Mouse (Mus musculus): ENCODE data around the gene Arih1. TPM values are rescaled to one million over a fixed set of nuclear protein-coding genes. Genes with fewer than 3 reads are reported as not detected.

The Arih1 gene
- 15.7 and 16.8 TPM in 2 replicates for polyA plus RNA-seq (2012; ENCODE audit: insufficient read depth, low replicate concordance)

DNA sequence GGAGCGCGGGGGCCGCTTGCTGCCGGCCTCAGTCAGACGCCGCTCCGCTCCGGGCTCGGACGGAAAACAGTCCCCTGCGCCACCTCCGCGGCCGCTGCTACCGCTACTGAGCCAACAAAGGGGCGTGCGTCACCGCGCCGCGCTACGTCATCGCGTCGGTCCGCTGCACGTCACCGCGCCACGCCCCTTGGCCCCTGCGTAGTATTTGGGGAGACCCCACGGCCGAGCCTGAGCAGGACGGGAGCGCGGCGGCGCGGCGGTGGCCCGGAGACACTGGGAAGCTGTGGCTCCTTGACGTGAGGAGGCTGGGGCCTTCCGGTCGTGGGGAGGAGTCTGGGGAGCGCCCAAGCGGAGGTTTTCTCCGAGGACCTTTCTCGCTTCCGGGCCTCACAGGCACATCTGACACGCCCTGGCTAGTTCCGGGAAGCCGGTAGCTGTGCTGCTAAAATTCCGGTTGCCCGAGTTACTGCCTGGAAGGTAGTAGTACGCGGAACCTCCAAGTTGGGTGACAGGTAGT lies at the start of gene Arih1:
Gene Arih1, minus strand, starts transcription at position 70 of the 517 bp plus-strand sequence.
- Histone ChIP-seq H3K27me3 (replicated peaks) (no peaks in the 10 kb centered on the region), H3K4me3 (replicated peaks) (peak within 1 kb of the TSS; percentile 100), H3K36me3 (replicated peaks; ENCODE audit: low read length) (no peaks in the 10 kb centered on the region), H3K4me1 (peaks cover 42% of the 10 kb centered on the region), H3K9me3 (no peaks in the 10 kb centered on the region)
- no peak for TF ChIP-seq GATA1 (IDR thresholded peaks at IDR 0.05; ENCODE audit: borderline replicate concordance, low read length)
- peak; percentile 63 for TF ChIP-seq FLI1 (IDR thresholded peaks at IDR 0.05; ENCODE audit: low read length)

DNA sequence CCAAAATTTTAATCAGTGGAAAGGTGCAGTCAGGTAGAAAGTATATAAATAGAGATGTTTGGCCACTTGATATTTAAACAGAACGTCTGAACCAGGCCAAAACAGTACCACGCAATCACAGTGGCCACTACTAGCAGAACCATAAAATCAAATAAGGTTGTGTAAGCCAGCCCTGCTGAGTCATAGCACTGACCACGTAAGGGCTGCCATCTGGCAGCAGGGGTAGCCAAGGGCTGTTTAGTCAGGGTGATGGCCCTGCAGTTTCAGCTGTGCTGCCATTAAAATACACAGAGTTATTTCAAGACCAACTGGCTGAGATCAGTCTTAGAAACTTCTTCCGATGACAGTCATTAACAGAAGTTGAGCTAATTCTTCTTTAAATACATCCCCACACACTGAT lies 47.5 kb upstream of the Arih1 start:
- TF ChIP-seq GATA1 (IDR thresholded peaks at IDR 0.05; ENCODE audit: borderline replicate concordance, low read length): no peak
- no peak for TF ChIP-seq FLI1 (IDR thresholded peaks at IDR 0.05; ENCODE audit: low read length)
- Histone ChIP-seq H3K27me3 (replicated peaks) (peaks cover 2% of the 10 kb centered on the region), H3K36me3 (replicated peaks; ENCODE audit: low read length) (no peaks in the 10 kb centered on the region), H3K4me3 (replicated peaks) (no peak overlapping the region), H3K4me1 (peaks cover 62% of the 10 kb centered on the region), H3K9me3 (no peaks in the 10 kb centered on the region)

DNA sequence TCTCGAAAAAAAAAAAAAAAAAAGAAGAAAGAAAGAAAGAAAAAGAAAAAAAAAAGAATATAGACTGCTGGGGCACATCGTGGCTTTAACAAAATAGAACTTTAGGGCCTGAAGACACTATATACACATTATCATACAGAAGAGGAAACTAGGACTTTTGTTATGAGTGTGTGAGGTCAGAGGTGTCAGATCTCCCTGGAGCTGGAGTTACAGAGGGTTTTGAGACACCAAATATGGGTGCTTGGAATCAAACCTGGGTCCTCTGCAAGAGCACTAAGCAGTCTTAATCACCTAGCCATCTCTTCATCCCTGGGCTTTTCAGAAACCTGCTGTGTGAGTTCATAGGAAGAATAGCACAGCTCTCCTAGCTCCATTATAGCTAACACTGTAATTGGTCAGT lies 47.0 kb upstream of the Arih1 start:
- Histone ChIP-seq H3K36me3 (replicated peaks; ENCODE audit: low read length) (no peaks in the 10 kb centered on the region), H3K27me3 (replicated peaks) (peaks cover 2% of the 10 kb centered on the region), H3K4me1 (peaks cover 61% of the 10 kb centered on the region), H3K9me3 (no peaks in the 10 kb centered on the region), H3K4me3 (replicated peaks) (no peak overlapping the region)
- TF ChIP-seq FLI1 (IDR thresholded peaks at IDR 0.05; ENCODE audit: low read length) (no peak), GATA1 (IDR thresholded peaks at IDR 0.05; ENCODE audit: borderline replicate concordance, low read length) (no peak)

DNA sequence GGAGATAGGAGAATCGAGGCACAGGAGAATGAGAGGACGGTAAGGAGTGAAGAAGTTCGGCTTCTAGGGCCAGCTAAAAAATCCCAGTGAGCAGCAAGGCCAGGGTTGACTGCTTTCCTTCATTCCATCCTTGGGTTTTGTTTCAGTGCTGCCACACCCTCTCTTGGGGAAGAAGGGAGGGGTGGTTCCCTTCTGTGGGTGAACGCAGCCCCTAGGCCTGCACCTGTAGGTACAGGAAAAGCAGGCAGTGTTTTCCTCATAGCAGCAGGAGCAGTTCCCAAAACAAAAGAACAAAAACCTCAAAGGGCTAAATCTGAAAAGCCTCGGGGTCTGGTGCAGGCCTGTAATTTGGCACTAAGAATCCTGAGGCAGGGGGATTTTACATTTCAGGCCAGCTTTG lies 45.2 kb upstream of the Arih1 start:
- peaks cover 61% of the 10 kb centered on the region for H3K4me1 ChIP-seq

DNA sequence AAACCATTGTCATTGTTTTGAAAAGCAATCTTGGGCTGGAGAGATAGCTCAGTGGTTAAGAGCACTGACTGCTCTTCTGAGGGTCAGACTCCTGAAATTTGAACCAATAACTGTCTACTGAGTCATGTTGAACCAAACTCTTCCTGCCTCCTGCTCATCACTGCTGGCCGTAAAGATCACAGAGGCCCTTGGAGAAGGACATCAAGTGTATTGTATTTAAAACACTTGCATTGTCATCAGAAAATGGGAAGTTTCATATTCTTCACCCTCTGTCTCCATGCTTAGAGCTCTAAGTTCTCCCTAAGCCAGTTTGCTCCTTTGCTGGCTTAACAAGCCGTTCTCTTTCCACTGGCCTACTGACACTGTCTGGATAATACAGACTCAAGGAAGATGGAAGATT lies 41.9 kb upstream of the Arih1 start:
- H3K27me3 ChIP-seq (replicated peaks): peaks cover 2% of the 10 kb centered on the region
- H3K4me1 ChIP-seq: peaks cover 45% of the 10 kb centered on the region
- H3K4me3 ChIP-seq (replicated peaks): no peak overlapping the region
- TF ChIP-seq GATA1 (IDR thresholded peaks at IDR 0.05; ENCODE audit: borderline replicate concordance, low read length) (no peak), FLI1 (IDR thresholded peaks at IDR 0.05; ENCODE audit: low read length) (no peak)
- H3K9me3 ChIP-seq: no peaks in the 10 kb centered on the region
- no peaks in the 10 kb centered on the region for H3K36me3 ChIP-seq (replicated peaks; ENCODE audit: low read length)

More for the DNA sequence above, 45.2 kb upstream of the Arih1 start:
- H3K36me3 ChIP-seq (replicated peaks; ENCODE audit: low read length): no peaks in the 10 kb centered on the region
- H3K27me3 ChIP-seq (replicated peaks): peaks cover 2% of the 10 kb centered on the region
- H3K4me3 ChIP-seq (replicated peaks): no peak overlapping the region
- no peaks in the 10 kb centered on the region for H3K9me3 ChIP-seq
- TF ChIP-seq GATA1 (IDR thresholded peaks at IDR 0.05; ENCODE audit: borderline replicate concordance, low read length) (no peak), FLI1 (IDR thresholded peaks at IDR 0.05; ENCODE audit: low read length) (no peak)

DNA sequence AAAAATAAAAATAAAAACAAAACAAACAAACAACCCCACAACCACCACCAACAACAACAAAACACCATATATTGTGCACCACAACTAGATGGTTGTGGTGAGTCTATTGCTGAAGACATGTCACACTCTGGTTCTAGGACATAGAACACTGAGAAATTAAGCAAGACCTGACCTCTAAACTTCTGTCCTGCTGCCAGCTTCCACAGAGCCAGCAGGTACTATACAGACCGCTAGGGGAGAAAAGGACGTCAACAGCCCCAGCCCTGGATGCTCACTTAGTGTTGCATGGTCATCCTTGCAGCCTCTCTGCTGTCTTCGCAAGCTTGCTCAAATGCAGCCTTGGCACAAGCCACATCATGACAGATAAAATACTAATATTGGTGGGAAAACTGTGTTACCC lies 41.2 kb upstream of the Arih1 start:
- no peaks in the 10 kb centered on the region for H3K36me3 ChIP-seq (replicated peaks; ENCODE audit: low read length)
- H3K9me3 ChIP-seq: no peaks in the 10 kb centered on the region
- peak overlapping the region; percentile 64 for H3K4me3 ChIP-seq (replicated peaks)
- peaks cover 1% of the 10 kb centered on the region for H3K27me3 ChIP-seq (replicated peaks)
- peaks cover 49% of the 10 kb centered on the region for H3K4me1 ChIP-seq
- no peak for TF ChIP-seq FLI1 (IDR thresholded peaks at IDR 0.05; ENCODE audit: low read length)
- no peak for TF ChIP-seq GATA1 (IDR thresholded peaks at IDR 0.05; ENCODE audit: borderline replicate concordance, low read length)

DNA sequence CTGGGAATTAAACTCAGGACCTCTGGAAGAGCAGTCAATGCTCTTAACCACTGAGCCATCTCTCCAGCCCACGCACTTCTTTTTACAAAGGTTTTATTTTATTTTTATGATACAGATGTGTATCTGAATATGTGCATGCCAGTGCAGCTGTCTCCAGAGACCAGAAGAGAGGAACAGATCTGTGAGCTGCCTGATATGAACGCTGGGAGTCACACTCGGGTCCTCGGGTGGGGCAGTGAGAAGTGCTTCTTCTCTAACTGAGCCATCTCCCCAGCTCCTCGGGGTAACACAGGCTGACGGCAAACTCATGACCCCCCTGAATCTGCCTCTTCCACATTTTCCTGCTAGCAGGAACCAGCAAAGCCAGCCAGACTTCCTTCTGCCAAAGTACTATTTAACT lies 40.3 kb upstream of the Arih1 start:
- Histone ChIP-seq H3K36me3 (replicated peaks; ENCODE audit: low read length) (no peaks in the 10 kb centered on the region), H3K27me3 (replicated peaks) (no peaks in the 10 kb centered on the region), H3K4me3 (replicated peaks) (peak overlapping the region; percentile 24), H3K9me3 (no peaks in the 10 kb centered on the region), H3K4me1 (peaks cover 48% of the 10 kb centered on the region)
- TF ChIP-seq GATA1 (IDR thresholded peaks at IDR 0.05; ENCODE audit: borderline replicate concordance, low read length) (no peak), FLI1 (IDR thresholded peaks at IDR 0.05; ENCODE audit: low read length) (no peak)

DNA sequence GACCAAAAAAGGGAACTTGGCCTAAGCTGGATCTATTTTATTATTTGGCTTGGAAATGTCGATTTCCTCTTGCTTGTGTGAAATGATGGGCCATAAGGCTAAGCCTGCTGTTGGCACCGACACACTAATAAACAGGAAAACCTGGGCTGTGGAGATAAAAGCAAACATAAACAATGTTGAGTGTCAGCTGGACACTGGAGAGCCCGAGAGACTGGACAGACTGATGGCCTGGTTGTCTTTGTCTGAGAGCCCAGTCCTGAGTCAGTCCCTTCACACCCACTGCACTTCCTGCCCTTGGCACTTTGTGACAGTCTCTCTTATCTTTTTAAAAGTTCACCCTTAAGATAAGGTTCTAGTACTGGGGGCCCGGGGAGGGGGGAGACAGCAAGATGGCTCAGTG lies 36.5 kb upstream of the Arih1 start:
- Histone ChIP-seq H3K36me3 (replicated peaks; ENCODE audit: low read length) (no peaks in the 10 kb centered on the region), H3K27me3 (replicated peaks) (no peaks in the 10 kb centered on the region), H3K4me3 (replicated peaks) (peak overlapping the region; percentile 33), H3K4me1 (peaks cover 52% of the 10 kb centered on the region), H3K9me3 (no peaks in the 10 kb centered on the region)
- TF ChIP-seq GATA1 (IDR thresholded peaks at IDR 0.05; ENCODE audit: borderline replicate concordance, low read length) (no peak), FLI1 (IDR thresholded peaks at IDR 0.05; ENCODE audit: low read length) (no peak)

DNA sequence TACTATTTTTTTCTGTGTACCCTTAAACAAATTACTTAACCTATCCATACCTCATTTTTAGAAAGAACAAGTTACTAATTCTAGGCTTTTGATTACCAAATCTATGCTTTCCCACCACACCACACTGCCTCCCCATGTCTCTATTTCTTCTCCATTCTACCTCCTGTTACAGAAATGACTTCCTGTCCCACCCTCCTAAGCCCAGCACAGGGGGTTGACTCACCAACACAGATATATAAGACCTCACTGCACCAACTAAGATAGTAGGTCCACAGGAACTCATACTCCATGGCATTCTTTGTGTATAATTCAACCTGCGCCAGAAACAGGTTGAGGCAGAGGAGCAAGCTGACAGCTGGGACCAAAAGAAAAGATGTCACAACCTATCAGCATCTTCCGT lies 33.0 kb upstream of the Arih1 start:
- TF ChIP-seq FLI1 (IDR thresholded peaks at IDR 0.05; ENCODE audit: low read length) (no peak), GATA1 (IDR thresholded peaks at IDR 0.05; ENCODE audit: borderline replicate concordance, low read length) (no peak)
- H3K4me1 ChIP-seq: peaks cover 47% of the 10 kb centered on the region
- H3K9me3 ChIP-seq: no peaks in the 10 kb centered on the region
- peaks cover 8% of the 10 kb centered on the region for H3K27me3 ChIP-seq (replicated peaks)
- no peak overlapping the region for H3K4me3 ChIP-seq (replicated peaks)
- no peaks in the 10 kb centered on the region for H3K36me3 ChIP-seq (replicated peaks; ENCODE audit: low read length)

DNA sequence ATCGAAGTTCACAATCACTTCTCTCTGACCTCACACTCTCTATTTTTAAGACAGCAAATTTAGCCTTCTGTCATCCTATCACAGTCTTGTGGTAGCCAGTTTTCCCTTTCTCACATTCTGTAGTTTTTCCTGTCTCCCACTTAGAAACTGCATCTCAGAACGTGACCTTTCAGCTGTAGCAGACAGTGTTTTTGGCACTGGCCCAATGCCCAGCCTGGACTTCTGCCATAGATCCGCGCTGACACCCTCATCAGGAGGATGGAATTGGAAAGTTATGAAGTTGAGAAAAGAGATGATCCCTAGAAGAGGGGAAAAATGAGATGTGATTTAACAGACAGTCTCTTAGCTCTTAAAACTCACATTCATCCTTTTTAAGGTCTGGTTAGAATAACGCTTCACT lies 32.6 kb upstream of the Arih1 start:
- no peak overlapping the region for H3K4me3 ChIP-seq (replicated peaks)
- H3K36me3 ChIP-seq (replicated peaks; ENCODE audit: low read length): no peaks in the 10 kb centered on the region
- H3K9me3 ChIP-seq: no peaks in the 10 kb centered on the region
- TF ChIP-seq GATA1 (IDR thresholded peaks at IDR 0.05; ENCODE audit: borderline replicate concordance, low read length) (no peak), FLI1 (IDR thresholded peaks at IDR 0.05; ENCODE audit: low read length) (no peak)
- peaks cover 8% of the 10 kb centered on the region for H3K27me3 ChIP-seq (replicated peaks)
- peaks cover 47% of the 10 kb centered on the region for H3K4me1 ChIP-seq

DNA sequence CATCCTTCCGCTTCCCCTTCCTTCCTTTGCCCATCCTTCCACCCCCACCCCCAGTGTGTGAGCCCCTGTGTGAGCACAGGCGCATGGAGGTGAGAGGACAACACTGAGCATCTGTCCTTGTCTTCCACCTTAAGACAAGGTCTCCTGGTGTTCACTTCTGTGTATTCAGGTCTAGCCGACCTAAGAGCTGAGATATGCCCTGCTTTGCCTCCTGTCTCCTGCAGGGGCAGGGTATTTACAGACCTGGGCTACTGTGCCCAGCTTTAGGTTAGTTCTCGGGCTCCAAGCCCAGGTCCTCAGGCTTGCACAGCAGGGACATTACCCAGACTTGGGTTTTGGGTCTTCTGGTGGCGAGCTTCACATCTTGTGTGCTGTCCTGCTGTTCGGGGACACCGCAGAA lies 30.7 kb upstream of the Arih1 start:
- peaks cover 8% of the 10 kb centered on the region for H3K27me3 ChIP-seq (replicated peaks)
- H3K36me3 ChIP-seq (replicated peaks; ENCODE audit: low read length): no peaks in the 10 kb centered on the region
- H3K4me1 ChIP-seq: peaks cover 41% of the 10 kb centered on the region
- no peaks in the 10 kb centered on the region for H3K9me3 ChIP-seq
- TF ChIP-seq FLI1 (IDR thresholded peaks at IDR 0.05; ENCODE audit: low read length): no peak
- TF ChIP-seq GATA1 (IDR thresholded peaks at IDR 0.05; ENCODE audit: borderline replicate concordance, low read length): no peak
- H3K4me3 ChIP-seq (replicated peaks): no peak overlapping the region

All from megakaryocyte, embryonic 14.5 days (primary cell).